Comparison of ENCODE assay signal across 7 mouse cellular contexts in genomic region chr13:63187145-63188143, GRCm38 (mm10).
A peak's percentile ranks its signal among the peaks of the same experiment; 100 is the strongest.
DNase-seq lines count a peak whose midpoint lies in the region; ATAC-seq and TF ChIP-seq lines count a peak whose summit lies in the region.

No protein-coding gene starts in this region.

- ATAC-seq in heart, embryonic 11.5 days (replicated peaks; ENCODE audit: insufficient number of reproducible peaks, low FRiP score, low TSS enrichment), result peak; percentile 14; the same call in 1 of the 2 replicates

- H3K36me3 ChIP-seq in C2C12 (ENCODE audit: control insufficient read depth, insufficient read depth) (no peaks in the 10 kb centered on the region), E14TG2a.4 (ENCODE audit: insufficient read depth, low read length) (no peaks in the 10 kb centered on the region)
- no peaks in the 10 kb centered on the region for H3K36me3 ChIP-seq in heart, embryonic 11.5 days (ENCODE audit: control insufficient read depth, insufficient read depth, low read length)

- H3K79me3 ChIP-seq in C2C12 (ENCODE audit: low read depth), result no peaks in the 10 kb centered on the region

- WGBS in heart, embryonic 11.5 days (ENCODE audit: insufficient replicate concordance), result 53% methylated on average over 13 of the region's 13 CpGs

- peak overlapping the region; percentile 38 for H3K27ac ChIP-seq in heart, embryonic 11.5 days (ENCODE audit: low read depth, low read length)

- TF ChIP-seq CTCF in C2C12 (IDR thresholded peaks at IDR 0.05; ENCODE audit: control insufficient read depth, insufficient read depth, insufficient read length) (no peak), E14TG2a.4 (conservative IDR thresholded peaks at IDR 0.05; ENCODE audit: low read length) (no peak)

- no peaks in the 10 kb centered on the region for H3K9me3 ChIP-seq in E14TG2a.4 (ENCODE audit: low read length)
- no peaks in the 10 kb centered on the region for H3K9me3 ChIP-seq in heart, embryonic 11.5 days (replicated peaks; ENCODE audit: control insufficient read depth, low read length)

- H3K4me3 ChIP-seq in C2C12 (ENCODE audit: insufficient read depth, poor library complexity, severe bottlenecking) (no peak overlapping the region), E14TG2a.4 (replicated peaks; ENCODE audit: low read length) (0 out of 2 replicates have a peak overlapping the region, but pooled peaks have one; percentile 2)
- no peak overlapping the region for H3K4me3 ChIP-seq in heart, embryonic 11.5 days (ENCODE audit: low read depth, low read length)

- peak overlapping the region; percentile 14 for H3ac ChIP-seq in C2C12 (ENCODE audit: control insufficient read depth, insufficient read length, low read depth)

- H3K4me2 ChIP-seq in heart, embryonic 11.5 days, result no peak overlapping the region

- DNase-seq in kidney, postnatal 36 days, result peak; percentile 38 to 70
- no peak for DNase-seq in adipocyte (ENCODE audit: low spot score)
- no peak for DNase-seq in right cerebral cortex, postnatal 14 days
- no peak for DNase-seq in cerebellum, adult 8-10 months

- peaks cover 47% of the 10 kb centered on the region for H3K4me1 ChIP-seq in E14TG2a.4 (replicated peaks; ENCODE audit: low read depth, low read length)
- H3K4me1 ChIP-seq in heart, embryonic 11.5 days (ENCODE audit: control insufficient read depth, insufficient read depth, low read length), result peaks cover 25% of the 10 kb centered on the region

- peak overlapping the region; percentile 39; the same call in 1 of the 2 replicates for H3K9ac ChIP-seq in heart, embryonic 11.5 days (ENCODE audit: low read depth, low read length)

- H3K27me3 ChIP-seq in C2C12 (ENCODE audit: control insufficient read depth, insufficient read depth, insufficient read length) (no peaks in the 10 kb centered on the region), E14TG2a.4 (ENCODE audit: insufficient read depth, low read length) (no peaks in the 10 kb centered on the region)
- no peaks in the 10 kb centered on the region for H3K27me3 ChIP-seq in heart, embryonic 11.5 days (ENCODE audit: control insufficient read depth, insufficient read depth, low read length)

- H3K79me2 ChIP-seq in C2C12 (ENCODE audit: control insufficient read depth, insufficient read depth), result no peaks in the 10 kb centered on the region

TF ChIP-seq in C2C12, 6 proteins besides CTCF, POLR2A, EP300 and RAD21:
- TF ChIP-seq FOSL1 (IDR thresholded peaks at IDR 0.05; ENCODE audit: insufficient read depth, low read length, poor library complexity, severe bottlenecking) (peak; percentile 75), MAX (IDR thresholded peaks at IDR 0.05) (peak; percentile 40), MYOD1 (IDR thresholded peaks at IDR 0.05; ENCODE audit: control insufficient read depth, insufficient read length, low read depth) (peak; percentile 24), CEBPB (IDR thresholded peaks at IDR 0.05; ENCODE audit: low read depth) (no peak)

Comparison
In these comparisons a context has a peak if more than half of its experiments do, and no peak if none do; other contexts are left out.
1. DNase-seq: peak in kidney, postnatal 36 days (2 of 2); none in adipocyte (single experiment), right cerebral cortex, postnatal 14 days (single experiment) and cerebellum, adult 8-10 months (single experiment).